In genomic region chr6:129232842-129233205, GRCm38 (mm10) we compare ENCODE assay signal across 9 mouse cellular contexts. TPM values are rescaled to one million over a fixed set of nuclear protein-coding genes. Genes with fewer than 3 reads are reported as not detected.
DNase-seq lines count a peak whose midpoint lies in the region; ATAC-seq and TF ChIP-seq lines count a peak whose summit lies in the region.
"Had no signal": no experiment of that assay in that cellular context is flagged by ENCODE, and none has a peak within 500 bp of the region (broad histone marks: within the 10 kb centered on the region; RNA-seq: fewer than 3 reads in every experiment).

No protein-coding gene starts in this region.

- 85% methylated on average over 9 of the region's 9 CpGs for WGBS in hindbrain, postnatal 0 days
- 88% methylated on average over 9 of the region's 9 CpGs for WGBS in hindbrain, embryonic 14.5 days
- 2% methylated on average over 9 of the region's 9 CpGs for WGBS in thymus, adult 2 months
- 87% methylated on average over 9 of the region's 9 CpGs for WGBS in forebrain, embryonic 14.5 days

- H3K9me3 ChIP-seq in hindbrain, postnatal 0 days (ENCODE audit: low read length) = no peaks in the 10 kb centered on the region
- H3K9me3 ChIP-seq in hindbrain, embryonic 14.5 days (ENCODE audit: control insufficient read depth, low read length) = no peaks in the 10 kb centered on the region
- no peaks in the 10 kb centered on the region for H3K9me3 ChIP-seq in forebrain, embryonic 14.5 days (replicated peaks; ENCODE audit: control insufficient read depth, low read length)
- H3K9me3 ChIP-seq: limb, embryonic 13.5 days had no signal

- peak; percentile 4 for DNase-seq in hindbrain, postnatal 0 days (ENCODE audit: low spot score)
- DNase-seq in hindbrain, embryonic 14.5 days (ENCODE audit: low spot score) = no peak
- DNase-seq in R1 (ENCODE audit: low read depth, low spot score) = peak; percentile 36
- DNase-seq in lung, postnatal 10 days = peak; percentile 74
- DNase-seq in thymus, adult 2 months = peak; percentile 62
- no peak for DNase-seq in forebrain, embryonic 14.5 days (ENCODE audit: low spot score)
- no peak for DNase-seq in right cerebral cortex, postnatal 4 days

- TF ChIP-seq POLR2A in thymus, adult 2 months (IDR thresholded peaks at IDR 0.05; ENCODE audit: control insufficient read depth, extremely low read depth, insufficient read depth, low read length, poor library complexity) = no peak

- ATAC-seq in hindbrain, postnatal 0 days = no peak
- ATAC-seq in hindbrain, embryonic 14.5 days (ENCODE audit: low FRiP score) = no peak
- peak; percentile 62 to 65 for ATAC-seq in hematopoietic stem cell, adult 5-6 weeks (replicated peaks in 1 of 2; ENCODE audit: insufficient read depth in 1 of 2, low FRiP score in 2 of 2, low TSS enrichment in 1 of 2, low read depth in 1 of 2, poor library complexity in 2 of 2, severe bottlenecking in 2 of 2)
- no peak for ATAC-seq in forebrain, embryonic 14.5 days

- no peaks in the 10 kb centered on the region for H3K27me3 ChIP-seq in hindbrain, postnatal 0 days (ENCODE audit: insufficient read depth, low read length)
- no peaks in the 10 kb centered on the region for H3K27me3 ChIP-seq in hindbrain, embryonic 14.5 days (ENCODE audit: control insufficient read depth, insufficient read depth, low read length)
- H3K27me3 ChIP-seq in thymus, adult 2 months (ENCODE audit: control insufficient read depth, insufficient read depth, low read length) = no peaks in the 10 kb centered on the region
- no peaks in the 10 kb centered on the region for H3K27me3 ChIP-seq in forebrain, embryonic 14.5 days (replicated peaks; ENCODE audit: control insufficient read depth, insufficient read depth, low read length)
- H3K27me3 ChIP-seq: limb, embryonic 13.5 days had no signal

- H3K4me2 ChIP-seq in hindbrain, postnatal 0 days (ENCODE audit: low read depth, low read length) = no peak overlapping the region
- H3K4me2 ChIP-seq in hindbrain, embryonic 14.5 days (replicated peaks) = no peak overlapping the region
- H3K4me2 ChIP-seq in forebrain, embryonic 14.5 days (ENCODE audit: low read length) = no peak overlapping the region
- H3K4me2 ChIP-seq: limb, embryonic 13.5 days had no signal

- no peak overlapping the region for H3K4me3 ChIP-seq in hindbrain, postnatal 0 days (ENCODE audit: low read length)
- H3K4me3 ChIP-seq in hindbrain, embryonic 14.5 days (replicated peaks; ENCODE audit: low read length) = no peak overlapping the region
- no peak overlapping the region for H3K4me3 ChIP-seq in thymus, adult 2 months (ENCODE audit: control insufficient read depth, insufficient read depth, low read length)
- no peak overlapping the region for H3K4me3 ChIP-seq in forebrain, embryonic 14.5 days (ENCODE audit: low read depth, low read length)
- H3K4me3 ChIP-seq: limb, embryonic 13.5 days had no signal

- H3K27ac ChIP-seq in hindbrain, postnatal 0 days = no peak overlapping the region
- H3K27ac ChIP-seq in hindbrain, embryonic 14.5 days = no peak overlapping the region
- H3K27ac ChIP-seq in thymus, adult 2 months (ENCODE audit: control insufficient read depth, insufficient read depth, low read length) = peak overlapping the region; percentile 99
- H3K27ac ChIP-seq in forebrain, embryonic 14.5 days (ENCODE audit: low read depth, low read length) = no peak overlapping the region
- H3K27ac ChIP-seq: limb, embryonic 13.5 days had no signal

- no peaks in the 10 kb centered on the region for H3K36me3 ChIP-seq in hindbrain, postnatal 0 days (ENCODE audit: insufficient read depth, low read length)
- no peaks in the 10 kb centered on the region for H3K36me3 ChIP-seq in hindbrain, embryonic 14.5 days (replicated peaks; ENCODE audit: control insufficient read depth, insufficient read depth)
- 0 out of 2 replicates have a peak, but pooled peaks cover 4% of the 10 kb centered on the region for H3K36me3 ChIP-seq in thymus, adult 2 months (ENCODE audit: control insufficient read depth, insufficient read depth, low read length)
- H3K36me3 ChIP-seq in forebrain, embryonic 14.5 days (ENCODE audit: control insufficient read depth, insufficient read depth, low read length) = no peaks in the 10 kb centered on the region
- H3K36me3 ChIP-seq: limb, embryonic 13.5 days had no signal

- no peaks in the 10 kb centered on the region for H3K4me1 ChIP-seq in hindbrain, postnatal 0 days (ENCODE audit: insufficient read depth, low read length)
- H3K4me1 ChIP-seq in hindbrain, embryonic 14.5 days (replicated peaks; ENCODE audit: control insufficient read depth, insufficient read depth, low read length) = no peaks in the 10 kb centered on the region; the same call in 1 of the 2 replicates
- peaks cover 47% of the 10 kb centered on the region for H3K4me1 ChIP-seq in thymus, adult 2 months (replicated peaks; ENCODE audit: control insufficient read depth, insufficient read depth, low read length)
- H3K4me1 ChIP-seq in forebrain, embryonic 14.5 days (ENCODE audit: control insufficient read depth, insufficient read depth, low read length) = no peaks in the 10 kb centered on the region

- no peak for TF ChIP-seq CTCF in hindbrain, postnatal 0 days (IDR thresholded peaks at IDR 0.05; ENCODE audit: low read depth)
- TF ChIP-seq CTCF in thymus, adult 2 months (IDR thresholded peaks at IDR 0.05; ENCODE audit: borderline replicate concordance, control insufficient read depth, extremely low read depth, insufficient read depth, low read length, poor library complexity) = no peak

- H3K9ac ChIP-seq in hindbrain, postnatal 0 days (replicated peaks; ENCODE audit: low read length) = no peak overlapping the region
- no peak overlapping the region for H3K9ac ChIP-seq in hindbrain, embryonic 14.5 days
- H3K9ac ChIP-seq in forebrain, embryonic 14.5 days (ENCODE audit: low read length) = no peak overlapping the region
- H3K9ac ChIP-seq: limb, embryonic 13.5 days had no signal

RNA-seq across cellular contexts. Expression of gene Cd69, which starts 42.4 kb away (rescaled TPM):
- not detected in 2 replicates for total RNA-seq in hindbrain, postnatal 0 days (2014; rRNA removed)
- not detected in 2 replicates for polyA plus RNA-seq in hindbrain, postnatal 0 days (2015; fragmentation: Nextera tagmentation; extraction: Ambion mirVana)
- not detected in 2 replicates for polyA plus RNA-seq in hindbrain, embryonic 14.5 days (2014; fragmentation: Nextera tagmentation; extraction: Ambion mirVana)
- 340 and 460 TPM in 2 replicates for total RNA-seq in hematopoietic stem cell, adult 5-6 weeks (2017)
- 18.0 and 22.0 TPM in 2 replicates for polyA plus RNA-seq in thymus, adult 2 months (2012; rRNA removed)
- not detected in 2 replicates for polyA plus RNA-seq in forebrain, embryonic 14.5 days (2014; fragmentation: Nextera tagmentation; extraction: Ambion mirVana)

RNA-seq across cellular contexts. Expression of gene Clec2d, which starts 52.4 kb away (rescaled TPM):
- total RNA-seq in hindbrain, postnatal 0 days (2014; rRNA removed) = 10.0 and 10.5 TPM in 2 replicates
- 0.24 TPM in 1 of 2 replicates, not detected in the other for polyA plus RNA-seq in hindbrain, postnatal 0 days (2015; fragmentation: Nextera tagmentation; extraction: Ambion mirVana)
- polyA plus RNA-seq in hindbrain, embryonic 14.5 days (2014; fragmentation: Nextera tagmentation; extraction: Ambion mirVana) = 0.17 and 0.37 TPM in 2 replicates
- 219 and 223 TPM in 2 replicates for total RNA-seq in hematopoietic stem cell, adult 5-6 weeks (2017)
- 43.1 and 91.5 TPM in 2 replicates for polyA plus RNA-seq in thymus, adult 2 months (2012; rRNA removed)
- not detected in 2 replicates for polyA plus RNA-seq in forebrain, embryonic 14.5 days (2014; fragmentation: Nextera tagmentation; extraction: Ambion mirVana)
- polyA plus RNA-seq: limb, embryonic 13.5 days had no signal

Comparison
In these comparisons a context has a peak if more than half of its experiments do, and no peak if none do; other contexts are left out.
1. DNase-seq: peak in hindbrain, postnatal 0 days (single experiment), R1 (single experiment), lung, postnatal 10 days (single experiment) and thymus, adult 2 months (single experiment); none in hindbrain, embryonic 14.5 days (single experiment), forebrain, embryonic 14.5 days (single experiment) and right cerebral cortex, postnatal 4 days (single experiment).
2. ATAC-seq: peak in hematopoietic stem cell, adult 5-6 weeks (2 of 2); none in hindbrain, postnatal 0 days (single experiment), hindbrain, embryonic 14.5 days (single experiment) and forebrain, embryonic 14.5 days (single experiment).
3. RNA of gene Cd69, which starts 42.4 kb away (polyA plus RNA-seq): 18.0 to 22.0 TPM in thymus, adult 2 months; not detected in hindbrain, embryonic 14.5 days, not detected in hindbrain, postnatal 0 days and not detected in forebrain, embryonic 14.5 days; every median in the first group is over 10 times any median in the second.
4. RNA of gene Clec2d, which starts 52.4 kb away (polyA plus RNA-seq): 43.1 to 91.5 TPM in thymus, adult 2 months; 0.17 to 0.37 TPM in hindbrain, embryonic 14.5 days, 0.24 TPM in hindbrain, postnatal 0 days and not detected in forebrain, embryonic 14.5 days; every median in the first group is over 10 times any median in the second.